Mouse (Mus musculus) spleen, adult 2 months (tissue): ENCODE data around the gene Foxl1.

Experiments
- CTCF ChIP-seq: fragments of 200-500 bp; IDR thresholded peaks from 2 replicates; pipeline ENCODE4 v1.5.1; 2011; ENCODE audit warnings: mild to moderate bottlenecking, inconsistent platforms; ENCODE audit not compliant: insufficient read depth, insufficient read length, insufficient replicate concordance; ENCODE audit errors: extremely low read depth
- POLR2A ChIP-seq: fragments of 200-500 bp; IDR thresholded peaks from 2 replicates; pipeline ENCODE4 v1.6.1; 2011; ENCODE audit warnings: low read depth, low read length, inconsistent platforms

- no peak for TF ChIP-seq CTCF
- TF ChIP-seq POLR2A: no peak
Observed at GRCm38 (mm10) chr8:121121704-121122103, 6.0 kb upstream of the Foxl1 start.
